21 mouse cellular contexts compared by ENCODE assay signal in the genomic region with DNA sequence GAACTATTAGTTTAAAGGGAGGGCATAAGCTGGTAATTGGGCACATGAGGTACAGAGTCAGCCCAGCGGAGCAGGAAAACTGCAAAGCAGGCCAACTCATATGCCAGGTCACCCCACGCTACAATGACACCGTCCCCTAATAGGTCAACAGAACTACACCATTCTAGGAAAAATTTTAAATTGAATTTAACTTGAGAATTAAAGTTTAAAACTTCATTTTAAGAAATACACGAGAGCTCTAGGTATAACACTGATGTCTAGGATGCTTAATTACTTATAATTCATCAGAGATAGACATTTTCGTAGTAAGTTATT.
"Had no signal": no experiment of that assay in that cellular context is flagged by ENCODE, and none has a peak within 500 bp of the region (broad histone marks: within the 10 kb centered on the region; RNA-seq: fewer than 3 reads in every experiment).

No protein-coding gene starts in this region.

- H3K4me2 ChIP-seq: limb, embryonic 13.5 days; liver, embryonic 12.5 days; liver, embryonic 15.5 days; lung, embryonic 15.5 days; midbrain, embryonic 13.5 days; neural tube, embryonic 13.5 days; stomach, embryonic 15.5 days had no signal

- DNase-seq: liver; lung, adult 18-20 months; lung, postnatal 10 days; lung, postnatal 36 days; right cerebral cortex, postnatal 25 days; spleen, adult 18-20 months; thymus, postnatal 25 days had no signal

- H3K4me1 ChIP-seq: limb, embryonic 10.5 days; lung, embryonic 15.5 days; stomach, embryonic 15.5 days had no signal

- H3K27me3 ChIP-seq: limb, embryonic 13.5 days; liver, embryonic 12.5 days; liver, embryonic 15.5 days; lung, embryonic 15.5 days; megakaryocyte, embryonic 14.5 days; midbrain, embryonic 13.5 days; neural tube, embryonic 13.5 days; stomach, embryonic 15.5 days had no signal

- H3K9ac ChIP-seq: limb, embryonic 13.5 days; liver, embryonic 12.5 days; liver, embryonic 15.5 days; lung, embryonic 15.5 days; midbrain, embryonic 13.5 days; neural tube, embryonic 13.5 days; stomach, embryonic 15.5 days had no signal

- ATAC-seq: liver, embryonic 12.5 days; midbrain, embryonic 16.5 days had no signal

- H3K36me3 ChIP-seq: liver, embryonic 12.5 days; liver, embryonic 15.5 days; lung, embryonic 15.5 days; midbrain, embryonic 13.5 days; neural tube, embryonic 13.5 days; stomach, embryonic 15.5 days had no signal

- H3K9me3 ChIP-seq: limb, embryonic 10.5 days; limb, embryonic 13.5 days; liver, embryonic 12.5 days; liver, embryonic 15.5 days; lung, embryonic 15.5 days; megakaryocyte, embryonic 14.5 days; midbrain, embryonic 10.5 days; midbrain, embryonic 13.5 days; neural tube, embryonic 13.5 days; stomach, embryonic 15.5 days had no signal

- H3K27ac ChIP-seq: kidney, postnatal 0 days; layer of hippocampus, adult 2 months; limb, embryonic 10.5 days; limb, embryonic 13.5 days; liver, embryonic 12.5 days; liver, embryonic 15.5 days; lung, embryonic 15.5 days; midbrain, embryonic 10.5 days; midbrain, embryonic 13.5 days; neural tube, embryonic 13.5 days; stomach, embryonic 15.5 days had no signal

- H3K4me3 ChIP-seq: layer of hippocampus, adult 2 months; limb, embryonic 10.5 days; limb, embryonic 13.5 days; liver, embryonic 12.5 days; liver, embryonic 15.5 days; lung, embryonic 15.5 days; megakaryocyte, embryonic 14.5 days; midbrain, embryonic 10.5 days; midbrain, embryonic 13.5 days; myocyte; neural tube, embryonic 13.5 days; stomach, embryonic 15.5 days had no signal
